ENCODE assay signal across 16 mouse cellular contexts in the genomic region with DNA sequence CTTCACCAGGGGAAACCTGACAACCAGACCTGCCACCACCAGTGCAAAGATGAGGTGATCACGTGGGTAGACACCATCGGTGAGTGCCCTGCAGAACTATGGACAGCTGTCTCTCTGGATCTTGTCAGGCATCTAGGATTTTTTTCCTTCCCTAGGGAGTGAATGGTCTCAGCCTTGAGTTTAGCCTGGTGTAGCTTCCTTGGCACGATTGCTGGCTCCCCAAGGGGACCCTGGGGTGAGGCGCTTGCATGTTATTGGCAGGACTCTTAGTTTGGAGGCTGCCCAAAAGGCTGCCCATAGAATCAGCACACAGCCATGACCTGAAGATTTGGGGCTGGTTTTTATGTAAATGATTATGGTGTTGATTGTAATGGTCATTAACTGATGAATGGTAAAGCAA. TPM values are rescaled to one million over a fixed set of nuclear protein-coding genes. Genes with fewer than 3 reads are reported as not detected.
DNase-seq lines count a peak whose midpoint lies in the region; ATAC-seq lines count a peak whose summit lies in the region.
"Had no signal": no experiment of that assay in that cellular context is flagged by ENCODE, and none has a peak within 500 bp of the region (broad histone marks: within the 10 kb centered on the region; RNA-seq: fewer than 3 reads in every experiment).

No protein-coding gene starts in this region.

- DNase-seq in cerebellum, adult 9-11 months: peak; percentile 60
- no peak for DNase-seq in cerebellum, postnatal 4 days (ENCODE audit: low spot score in 2 of 2)
- peak; percentile 67 for DNase-seq in left cerebral cortex, postnatal 4 days
- DNase-seq in left cerebral cortex, postnatal 14 days (ENCODE audit: low spot score in 2 of 2): no peak
- peak; percentile 67 to 80 for DNase-seq in cerebellum, postnatal 14 days
- no peak for DNase-seq in limb, embryonic 10.5 days (ENCODE audit: low spot score)
- DNase-seq: adrenal gland, adult 2 months; forebrain, postnatal 0 days; right cerebral cortex, postnatal 25 days; thymus, adult 2 months had no signal

- intact Hi-C loops in left cerebral cortex, postnatal 4 days (cut with DNase I): no loop called here
- intact Hi-C loops in left cerebral cortex, postnatal 14 days (cut with DNase I): loop anchor here (5.0 kb wide), 1 partner anchor 52 kb away; no protein-coding TSS in a partner anchor

- WGBS in limb, embryonic 10.5 days: 87% methylated on average over 4 of the region's 4 CpGs

- H3K27ac ChIP-seq in limb, embryonic 10.5 days: 0 out of 2 replicates have a peak overlapping the region, but pooled peaks have one; percentile 30
- H3K27ac ChIP-seq: limb, embryonic 15.5 days; macrophage; midbrain, embryonic 10.5 days; stomach, embryonic 15.5 days had no signal

- peaks cover 62% of the 10 kb centered on the region for H3K36me3 ChIP-seq in limb, embryonic 10.5 days
- H3K36me3 ChIP-seq: midbrain, embryonic 10.5 days; stomach, embryonic 15.5 days had no signal

- no peak overlapping the region for H3K4me3 ChIP-seq in limb, embryonic 10.5 days
- H3K4me3 ChIP-seq: embryonic facial prominence, embryonic 13.5 days; limb, embryonic 15.5 days; midbrain, embryonic 10.5 days; stomach, embryonic 15.5 days had no signal

- ATAC-seq in erythroblast, adult 5-6 weeks (replicated peaks; ENCODE audit: low FRiP score, poor library complexity, severe bottlenecking): no peak
- ATAC-seq: forebrain, postnatal 0 days had no signal

- no peaks in the 10 kb centered on the region for H3K27me3 ChIP-seq in limb, embryonic 10.5 days (ENCODE audit: low read depth, poor library complexity, severe bottlenecking)
- H3K27me3 ChIP-seq: embryonic facial prominence, embryonic 13.5 days; limb, embryonic 15.5 days; stomach, embryonic 15.5 days had no signal

- H3K4me1 ChIP-seq in limb, embryonic 10.5 days: peaks cover 83% of the 10 kb centered on the region

- H3K9me3 ChIP-seq in limb, embryonic 10.5 days (replicated peaks): no peaks in the 10 kb centered on the region
- H3K9me3 ChIP-seq: embryonic facial prominence, embryonic 13.5 days; limb, embryonic 15.5 days; midbrain, embryonic 10.5 days; stomach, embryonic 15.5 days had no signal

RNA-seq across cellular contexts. Expression of a gene that starts 22.7 kb away (rescaled TPM):
- 10 to 100 TPM; 20.4 to 23.2 TPM for total RNA-seq in left cerebral cortex, postnatal 4 days (2021)
- total RNA-seq in left cerebral cortex, postnatal 14 days (2021): 10 to 100 TPM; 14.6 to 15.3 TPM
- polyA plus RNA-seq in limb, embryonic 10.5 days (2016; fragmentation: Nextera tagmentation; extraction: Ambion mirVana): 107 and 119 TPM in 2 replicates
- total RNA-seq in erythroblast, adult 5-6 weeks (2015; ENCODE audit: low replicate concordance): 7.5 and 14.2 TPM in 2 replicates
- 11.4 and 13.4 TPM in 2 replicates for total RNA-seq in erythroblast, adult 5-6 weeks (2017; ENCODE audit: low replicate concordance)

Comparison
In these comparisons a context has a peak if more than half of its experiments do, and no peak if none do; other contexts are left out.
1. DNase-seq: peak in cerebellum, adult 9-11 months (single experiment), left cerebral cortex, postnatal 4 days (single experiment) and cerebellum, postnatal 14 days (2 of 2); none in cerebellum, postnatal 4 days (0 of 2), left cerebral cortex, postnatal 14 days (0 of 2) and limb, embryonic 10.5 days (single experiment).